Mouse (Mus musculus): ENCODE data around the gene Slc34a3.

Slc34a3 gene

GRCm38 (mm10) chr2:25224766-25225752 is 9.1 kb downstream of the Slc34a3 start:
- peak; percentile 98 for DNase-seq

- DNase-seq, result no peak
Measured at GRCm38 (mm10) chr2:25224492-25224765, 9.7 kb downstream of the Slc34a3 start, which contains the start of gene Tubb4b. TSS of gene Tubb4b (minus strand) at chr2:25224702.

GRCm38 (mm10) chr2:25223681-25224491 is 10.3 kb downstream of the Slc34a3 start:
- DNase-seq, result peak; percentile 87

DNA sequence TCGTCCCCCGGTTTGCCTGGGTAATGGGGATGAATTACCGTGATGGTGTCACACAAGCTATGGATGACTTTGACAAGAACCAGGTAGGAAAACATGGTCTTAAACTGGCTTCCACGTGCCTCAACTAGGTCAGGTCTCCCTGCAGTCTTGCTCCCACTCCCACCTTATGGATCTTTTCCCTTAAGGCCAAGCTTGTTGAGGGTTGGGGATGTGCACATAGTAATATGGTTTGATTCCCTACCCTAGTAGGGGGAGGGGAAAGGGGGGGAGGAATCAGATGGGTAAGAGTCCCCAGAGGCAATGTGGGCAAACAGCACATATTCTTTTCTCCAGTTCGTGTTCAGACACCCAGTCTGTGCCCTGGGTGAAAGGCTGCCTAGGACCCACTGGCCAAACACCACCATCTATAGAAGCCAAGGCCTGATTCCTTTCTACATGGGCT is 12.8 kb downstream of the Slc34a3 start:
- no peak for DNase-seq

DNA sequence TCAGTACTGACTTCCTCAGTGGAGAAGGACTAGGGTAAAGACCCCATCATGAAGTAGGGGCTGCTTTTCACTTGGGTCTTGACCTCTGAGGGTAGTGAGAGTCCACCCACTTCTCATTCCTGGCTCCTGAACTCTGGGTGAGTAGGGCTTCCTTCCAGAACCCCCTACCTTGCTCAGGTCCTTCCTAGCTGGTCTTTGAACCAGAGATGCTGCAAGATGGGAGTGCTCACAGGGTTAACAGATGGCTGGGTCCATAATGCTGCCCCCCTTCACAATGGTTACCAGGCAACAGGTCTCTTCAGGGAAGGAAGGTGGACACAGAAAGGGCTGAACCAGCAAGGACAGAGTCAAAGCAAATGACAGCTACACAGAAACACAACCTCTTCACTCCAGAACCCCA is 15.7 kb downstream of the Slc34a3 start, which contains the start of gene Fam166a:
Fam166a (plus strand) TSS at position 301 of the 400 bp plus-strand sequence.
- no peak for DNase-seq

DNA sequence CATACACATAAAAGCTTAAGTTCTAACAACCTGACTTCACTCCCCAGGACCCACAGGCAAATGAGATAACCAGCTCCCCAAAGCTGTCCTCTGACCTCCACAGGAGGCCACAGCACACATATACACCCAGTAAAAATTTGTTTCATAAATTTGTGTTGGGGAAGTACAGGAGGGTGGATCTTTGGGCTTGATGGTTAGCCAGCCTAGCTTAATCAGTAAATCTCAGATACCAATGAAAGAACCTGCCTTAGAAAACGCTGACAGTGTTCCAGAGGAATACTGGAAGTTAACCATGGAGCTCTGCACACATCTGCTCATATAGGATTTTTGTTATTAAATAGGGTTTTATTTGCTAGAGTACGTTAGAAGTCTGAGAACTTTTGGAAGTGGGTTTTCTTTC is 16.5 kb downstream of the Slc34a3 start:
- no peak for DNase-seq

GRCm38 (mm10) chr2:25214444-25214843 is 19.7 kb downstream of the Slc34a3 start, which contains the start of gene Stpg3:
TSS of gene Stpg3 (minus strand) at chr2:25214637.
- DNase-seq, result peak; percentile 56

GRCm38 (mm10) chr2:25213266-25213865 is 20.8 kb downstream of the Slc34a3 start:
- no peak for DNase-seq

DNA sequence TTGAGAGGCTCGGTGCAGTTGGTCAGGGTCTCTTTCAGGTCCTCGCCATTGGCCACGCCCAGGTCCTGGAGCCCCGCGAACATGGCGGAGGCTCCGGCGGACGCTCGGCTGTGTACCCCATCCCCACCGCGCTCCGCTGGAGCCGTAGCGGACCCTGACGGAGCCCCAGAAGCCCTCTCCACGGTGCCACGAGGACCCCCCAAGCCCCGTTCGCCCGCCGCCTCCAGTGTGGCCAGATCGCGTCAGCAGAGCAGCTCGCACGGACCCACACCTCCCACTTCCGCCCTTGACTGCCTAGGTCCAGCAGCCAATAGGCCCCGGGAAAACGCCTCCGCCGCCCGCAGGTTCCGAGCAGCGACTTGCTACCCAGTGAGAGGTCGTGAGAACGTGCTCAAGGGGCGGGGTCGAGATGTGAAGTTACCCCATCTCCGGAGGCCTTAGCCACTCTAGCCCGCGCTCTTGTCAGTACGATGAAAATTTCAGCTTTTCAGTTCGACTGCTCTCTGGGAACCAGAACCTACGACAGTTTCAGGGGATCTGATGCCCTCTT is 23.0 kb downstream of the Slc34a3 start, which contains the start of gene Nelfb:
Nelfb (minus strand) TSS at position 369 of the 550 bp plus-strand sequence.
- DNase-seq, result peak; percentile 94

- no peak for DNase-seq
Measured at GRCm38 (mm10) chr2:25210686-25211085, 23.5 kb downstream of the Slc34a3 start.

GRCm38 (mm10) chr2:25207593-25207992 is 26.6 kb downstream of the Slc34a3 start:
- DNase-seq, result no peak

GRCm38 (mm10) chr2:25203631-25204214 is 30.4 kb downstream of the Slc34a3 start:
- peak; percentile 66 for DNase-seq

- no peak for DNase-seq
Measured at GRCm38 (mm10) chr2:25200631-25201030, 33.5 kb downstream of the Slc34a3 start.

DNA sequence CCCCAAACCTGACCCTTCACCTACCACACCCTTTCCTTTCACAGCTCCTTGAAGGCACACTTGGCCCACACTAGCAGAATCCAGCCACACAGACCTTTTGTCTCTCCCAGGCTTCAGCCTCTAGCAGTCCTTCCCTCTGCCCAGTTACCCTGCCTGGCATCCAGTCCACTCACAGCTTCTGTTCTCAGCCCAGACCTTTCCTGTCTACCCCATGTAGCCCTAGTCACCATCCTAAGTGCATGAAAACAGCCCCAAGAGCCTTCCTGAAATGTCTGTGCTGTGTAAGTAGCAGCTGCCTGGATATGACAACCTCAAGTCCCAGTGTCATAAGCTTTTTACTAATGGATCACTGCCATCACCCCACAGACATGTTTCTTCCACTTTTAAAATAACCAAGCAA is 36.2 kb downstream of the Slc34a3 start:
- no peak for DNase-seq

GRCm38 (mm10) chr2:25197191-25197590 is 37.0 kb downstream of the Slc34a3 start:
- no peak for DNase-seq

DNA sequence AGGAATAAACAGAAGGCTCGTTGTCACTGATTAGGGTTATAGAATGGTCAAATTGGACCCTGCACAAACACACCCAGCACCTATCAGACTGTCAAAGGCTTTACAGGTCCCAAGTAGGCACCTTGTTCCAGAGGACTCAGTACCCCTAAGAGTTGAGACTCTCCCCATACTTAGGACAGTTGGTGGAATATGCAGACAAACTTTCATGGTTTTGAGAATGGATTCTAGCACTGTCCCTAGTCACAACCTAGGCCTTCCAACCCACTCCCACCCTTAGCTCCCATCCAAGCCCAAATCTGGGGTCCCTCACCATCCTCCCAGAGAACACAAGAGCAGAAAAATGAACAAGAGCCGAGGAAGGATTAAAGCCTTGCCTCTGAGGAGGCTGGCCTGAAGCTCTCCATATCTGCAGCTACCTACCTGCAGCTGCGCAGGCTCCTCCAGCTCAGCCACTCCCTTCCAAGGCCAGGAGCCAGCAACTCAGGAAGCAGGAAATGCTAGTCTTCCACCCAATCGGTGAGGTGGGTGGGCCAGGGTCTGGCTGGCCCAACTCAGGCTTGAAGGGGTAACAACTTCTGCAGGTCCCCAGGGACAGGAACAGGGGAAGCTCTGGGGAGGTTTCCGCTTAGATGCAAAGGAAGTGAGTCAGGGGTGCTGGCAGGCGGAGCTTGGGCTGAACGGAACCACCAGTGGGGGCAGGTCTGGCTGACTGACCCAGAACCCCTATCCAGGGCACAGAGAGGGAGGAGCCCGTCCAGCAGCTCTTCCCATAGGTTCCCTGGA is 37.8 kb downstream of the Slc34a3 start, which contains the start of gene Tor4a:
Tor4a (minus strand) TSS at position 715 of the 783 bp plus-strand sequence.
- peak; percentile 88 for DNase-seq

DNA sequence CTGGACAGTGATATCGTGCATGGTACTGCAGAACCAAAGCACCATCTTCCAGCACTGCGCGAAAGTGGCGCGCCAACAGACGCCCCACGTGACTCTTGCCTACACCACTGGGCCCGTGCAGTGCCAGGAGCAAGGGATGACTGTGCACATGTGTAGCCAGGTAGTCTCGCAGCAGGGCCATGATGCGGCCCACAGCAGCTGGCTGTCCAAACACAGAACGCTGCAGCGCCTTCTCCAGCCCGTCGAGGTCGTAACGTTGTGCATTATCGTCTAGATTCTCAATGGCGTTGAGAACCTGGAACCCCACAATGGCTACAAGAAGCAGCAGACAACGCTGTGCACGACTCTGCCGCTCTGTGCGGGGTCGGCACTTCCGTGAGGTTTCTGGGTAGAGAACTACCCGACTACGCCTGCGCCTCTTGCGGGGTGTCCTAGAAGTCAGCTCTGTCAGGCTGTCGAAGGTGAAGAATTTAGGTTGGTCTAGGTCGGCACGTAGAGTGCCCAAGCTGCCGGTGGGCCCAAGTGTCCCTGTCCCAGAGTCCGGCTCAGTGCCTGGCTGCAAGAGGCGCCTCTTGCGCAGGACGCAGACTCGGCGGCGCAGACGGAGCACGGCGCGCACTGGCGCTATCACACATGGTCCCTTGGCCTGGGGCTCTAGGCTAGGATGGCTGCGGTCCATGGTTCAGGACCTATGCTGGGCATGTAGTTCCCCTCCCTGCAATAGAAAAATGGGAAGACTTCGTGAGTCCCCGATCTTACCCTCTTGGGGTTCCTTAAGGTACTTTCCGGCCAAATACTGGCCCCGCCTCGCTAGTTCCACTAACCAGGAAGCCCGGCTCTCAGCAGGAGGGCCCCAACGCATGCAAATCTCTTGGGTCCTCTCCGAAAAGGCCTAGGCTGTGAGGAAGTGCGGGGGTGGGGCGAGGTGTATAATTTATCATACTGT is 38.7 kb downstream of the Slc34a3 start:
- DNase-seq, result peak; percentile 85

DNA sequence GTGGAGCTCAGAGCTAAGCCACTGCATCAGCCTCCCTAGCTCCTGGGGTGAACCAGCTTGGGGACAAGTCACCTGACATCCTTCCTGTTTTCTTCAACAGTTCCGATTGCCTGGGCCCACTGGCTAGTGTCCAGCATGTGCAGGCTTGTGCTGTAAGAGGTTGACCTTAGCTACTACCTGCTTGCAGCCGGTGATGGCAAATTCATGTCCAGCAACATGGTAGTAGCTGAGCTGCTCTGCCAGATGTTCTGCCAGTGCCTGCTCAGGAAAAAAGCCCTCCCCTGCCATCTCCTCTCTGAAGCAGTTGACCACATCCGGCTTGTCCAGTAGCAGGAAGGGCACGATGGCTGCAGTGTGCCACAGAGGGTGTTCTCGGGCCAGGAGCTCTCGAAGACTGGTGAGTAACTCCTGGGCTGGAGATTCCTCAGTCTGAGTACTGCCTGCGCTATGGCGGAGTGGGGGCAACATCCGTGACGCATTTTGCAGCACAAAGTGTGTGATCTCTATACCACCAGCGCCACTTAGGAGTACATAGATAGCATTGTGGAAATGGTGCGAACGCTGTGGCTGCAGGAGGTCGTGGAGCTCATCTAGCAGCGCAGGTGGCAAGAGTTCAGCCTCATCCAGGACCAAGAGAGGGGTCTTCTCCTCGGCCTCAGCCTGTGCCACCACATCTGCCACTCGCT is 39.5 kb downstream of the Slc34a3 start:
- peak; percentile 36 for DNase-seq

GRCm38 (mm10) chr2:25194006-25194405 is 40.2 kb downstream of the Slc34a3 start:
- no peak for DNase-seq
